Mouse (Mus musculus) skeletal muscle tissue, postnatal 0 days (tissue): ENCODE measurements around the gene Tro. TPM values are rescaled to one million over a fixed set of nuclear protein-coding genes. Genes with fewer than 3 reads are reported as not detected.

Source experiments
- polyA plus RNA-seq: library from polyadenylated mRNA; unstranded; fragments of >200 nt; fragmentation: Nextera tagmentation; extraction: Ambion mirVana; gene quantifications from 2 replicates; pipeline ENCODE4 v1.2.1, GENCODE M21; 2015

Gene Tro
- polyA plus RNA-seq: 5.6 and 6.0 TPM in 2 replicates

DNA sequence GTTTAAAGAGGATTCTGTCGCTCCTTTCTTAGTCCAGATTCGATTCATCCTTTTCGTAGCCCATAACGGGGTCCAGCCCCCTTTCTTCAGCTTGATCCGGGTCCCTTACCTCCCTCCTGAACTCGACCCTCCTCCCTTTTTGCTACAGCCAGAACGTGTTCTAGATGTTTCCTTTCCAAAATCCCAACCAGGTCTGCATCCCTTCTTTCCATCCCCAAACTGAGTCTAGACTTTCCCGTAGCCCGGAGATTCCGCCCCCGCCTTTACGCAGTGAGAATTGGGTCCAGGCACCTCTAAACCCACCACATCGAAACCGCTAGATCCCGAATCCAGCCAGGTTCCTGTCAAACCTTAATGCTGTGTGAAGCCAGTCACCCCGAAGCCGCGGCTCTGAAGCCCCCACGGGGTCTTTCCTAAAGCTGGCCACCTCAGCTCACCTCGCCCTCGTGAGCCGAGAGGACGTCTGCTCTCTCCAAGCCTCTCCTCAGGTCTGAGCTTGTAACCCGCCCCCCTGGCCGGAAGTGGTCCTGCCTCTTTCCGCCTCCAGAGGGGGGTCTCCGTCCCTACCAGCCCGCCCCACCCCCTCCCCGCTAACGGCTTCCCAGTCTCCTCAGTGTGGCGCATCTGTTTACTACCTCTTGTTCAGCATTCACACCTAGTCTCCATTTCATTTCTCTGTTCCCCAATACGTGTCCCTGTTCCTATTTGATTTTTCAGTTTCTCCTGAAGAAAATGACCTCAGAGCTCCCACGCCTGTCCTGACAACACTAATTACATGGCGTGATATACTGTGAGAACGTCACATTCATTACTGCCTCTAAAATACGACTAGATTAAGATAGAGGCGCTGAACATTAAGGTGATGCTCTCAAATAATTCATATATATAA, at the start of gene Tro:
Gene Tro (minus strand): TSS at position 676 of the 889 bp plus-strand sequence.

Other genes starting within 250 kb of the Tro start
- gene Tmem29, start 198.4 kb downstream of the Tro start, polyA plus RNA-seq: 10.0 and 10.1 TPM in 2 replicates
- 14.8 and 17.9 TPM in 2 replicates for gene Alas2, start 110.2 kb downstream of the Tro start, polyA plus RNA-seq
- gene Pfkfb1, start 69.4 kb downstream of the Tro start, polyA plus RNA-seq: 6.9 and 9.1 TPM in 2 replicates
- 5.0 and 7.0 TPM in 2 replicates for gene Apex2, start 67.7 kb downstream of the Tro start, polyA plus RNA-seq
- 1,100 and 1,110 TPM in 2 replicates for gene Maged2, start 156.8 kb upstream of the Tro start, polyA plus RNA-seq